Mouse (Mus musculus): ENCODE results near the gene Nup43.

GRCm38 (mm10) chr10:7630286-7630685, 37.0 kb upstream of the Nup43 start:
- TF ChIP-seq GATA1 (IDR thresholded peaks at IDR 0.05; ENCODE audit: borderline replicate concordance, low read length), result no peak
- no peak for TF ChIP-seq FLI1 (IDR thresholded peaks at IDR 0.05; ENCODE audit: low read length)
